26 mouse cellular contexts compared by ENCODE assay signal in the genomic region with DNA sequence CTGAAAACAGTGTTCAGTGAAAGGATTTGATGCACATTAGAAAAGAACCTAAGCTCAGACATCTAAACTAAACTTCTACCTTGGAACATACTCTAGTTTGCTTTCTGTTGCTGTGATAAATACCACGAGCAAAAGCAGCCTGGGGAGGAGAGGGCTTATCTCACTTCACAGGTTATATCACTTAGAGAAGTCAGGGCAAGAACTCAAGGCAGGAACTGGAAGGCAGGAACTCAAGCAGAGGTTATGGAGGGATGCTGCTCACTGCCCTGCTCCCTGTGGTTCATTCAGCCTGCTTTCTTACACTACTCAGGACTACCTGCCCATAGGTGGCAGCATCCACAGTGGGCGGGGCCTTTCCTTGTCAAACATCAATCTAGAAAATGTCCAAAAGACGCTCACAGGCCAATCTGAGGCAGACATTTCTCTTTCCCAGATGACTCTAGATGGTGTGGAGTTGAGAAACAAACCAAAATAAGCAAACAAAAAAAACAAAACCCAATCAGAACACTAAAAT.
DNase-seq lines count a peak whose midpoint lies in the region; ATAC-seq and TF ChIP-seq lines count a peak whose summit lies in the region.
"Had no signal": no experiment of that assay in that cellular context is flagged by ENCODE, and none has a peak within 500 bp of the region (broad histone marks: within the 10 kb centered on the region; RNA-seq: fewer than 3 reads in every experiment).

No protein-coding gene starts in this region.

- H3K4me2 ChIP-seq in midbrain, postnatal 0 days (ENCODE audit: low read depth, low read length, poor library complexity, severe bottlenecking), result no peak overlapping the region
- no peak overlapping the region for H3K4me2 ChIP-seq in midbrain, embryonic 16.5 days (ENCODE audit: low read length)
- no peak overlapping the region for H3K4me2 ChIP-seq in forebrain, embryonic 12.5 days
- H3K4me2 ChIP-seq: embryonic facial prominence, embryonic 12.5 days; embryonic facial prominence, embryonic 15.5 days; forebrain, embryonic 15.5 days; heart, embryonic 13.5 days; hindbrain, embryonic 14.5 days had no signal

- H3K9ac ChIP-seq in midbrain, postnatal 0 days (replicated peaks; ENCODE audit: low read length, poor library complexity, severe bottlenecking), result no peak overlapping the region
- H3K9ac ChIP-seq in midbrain, embryonic 16.5 days (ENCODE audit: low read depth, low read length), result no peak overlapping the region
- no peak overlapping the region for H3K9ac ChIP-seq in forebrain, embryonic 12.5 days
- H3K9ac ChIP-seq: embryonic facial prominence, embryonic 12.5 days; embryonic facial prominence, embryonic 15.5 days; forebrain, embryonic 15.5 days; heart, embryonic 13.5 days; hindbrain, embryonic 14.5 days had no signal

- no peak overlapping the region for H3K27ac ChIP-seq in midbrain, postnatal 0 days (ENCODE audit: low read depth, low read length)
- H3K27ac ChIP-seq in midbrain, embryonic 16.5 days (ENCODE audit: low read length), result no peak overlapping the region
- H3K27ac ChIP-seq in forebrain, embryonic 12.5 days, result no peak overlapping the region
- H3K27ac ChIP-seq: embryonic facial prominence, embryonic 12.5 days; embryonic facial prominence, embryonic 15.5 days; forebrain, embryonic 15.5 days; heart, adult 2 months; heart, embryonic 10.5 days; heart, embryonic 13.5 days; hindbrain, embryonic 14.5 days; hindbrain, postnatal 0 days had no signal

- no peak overlapping the region for H3K4me3 ChIP-seq in midbrain, postnatal 0 days (ENCODE audit: low read depth, low read length)
- H3K4me3 ChIP-seq in midbrain, embryonic 16.5 days (ENCODE audit: low read depth, low read length), result no peak overlapping the region
- no peak overlapping the region for H3K4me3 ChIP-seq in forebrain, embryonic 12.5 days (replicated peaks)
- H3K4me3 ChIP-seq: embryonic facial prominence, embryonic 12.5 days; embryonic facial prominence, embryonic 15.5 days; forebrain, embryonic 15.5 days; heart, adult 2 months; heart, embryonic 10.5 days; heart, embryonic 13.5 days had no signal

- no peaks in the 10 kb centered on the region for H3K4me1 ChIP-seq in midbrain, postnatal 0 days (ENCODE audit: insufficient read depth, low read length)
- no peaks in the 10 kb centered on the region for H3K4me1 ChIP-seq in midbrain, embryonic 16.5 days (ENCODE audit: control insufficient read depth, insufficient read depth, low read length)
- no peaks in the 10 kb centered on the region for H3K4me1 ChIP-seq in forebrain, embryonic 12.5 days
- H3K4me1 ChIP-seq: forebrain, embryonic 15.5 days had no signal

- no peak for DNase-seq in midbrain, postnatal 0 days (ENCODE audit: low spot score)
- DNase-seq in ES-CJ7 (ENCODE audit: low read depth, low spot score) (peak; percentile 65), ZHBTc4 (ENCODE audit: low read depth, low spot score) (peak; percentile 68)
- no peak for DNase-seq in cerebellum, adult 18-20 months
- no peak for DNase-seq in ovary, adult 18-20 months (ENCODE audit: low spot score)
- DNase-seq: adrenal gland, adult 2 months; adrenal gland, postnatal 14 days; cerebellum, adult 11-12 months; cerebellum, adult 9-10 months; cerebellum, postnatal 14 days; gastrocnemius, postnatal 25 days; heart, adult 2 months; heart, postnatal 14 days; heart, postnatal 4 days had no signal

- WGBS in midbrain, postnatal 0 days, result 79% methylated on average over 3 of the region's 3 CpGs
- 85% methylated on average over 3 of the region's 3 CpGs for WGBS in midbrain, embryonic 16.5 days
- WGBS in forebrain, embryonic 12.5 days, result 82% methylated on average over 3 of the region's 3 CpGs

- 0 out of 2 replicates have a peak, but pooled peaks have one; percentile 1 for TF ChIP-seq CTCF in midbrain, postnatal 0 days (IDR thresholded peaks at IDR 0.05)

- H3K27me3 ChIP-seq in midbrain, postnatal 0 days (ENCODE audit: insufficient read depth, low read length), result no peaks in the 10 kb centered on the region
- no peaks in the 10 kb centered on the region for H3K27me3 ChIP-seq in midbrain, embryonic 16.5 days (ENCODE audit: control insufficient read depth, insufficient read depth, low read depth, low read length)
- H3K27me3 ChIP-seq in forebrain, embryonic 12.5 days, result peaks cover 11% of the 10 kb centered on the region; the same call in 1 of the 2 replicates
- H3K27me3 ChIP-seq: embryonic facial prominence, embryonic 12.5 days; embryonic facial prominence, embryonic 15.5 days; forebrain, embryonic 15.5 days had no signal

- H3K36me3 ChIP-seq in midbrain, postnatal 0 days (ENCODE audit: insufficient read depth, low read length), result no peaks in the 10 kb centered on the region
- H3K36me3 ChIP-seq in midbrain, embryonic 16.5 days (ENCODE audit: control insufficient read depth, insufficient read depth, low read length), result no peaks in the 10 kb centered on the region
- no peaks in the 10 kb centered on the region for H3K36me3 ChIP-seq in forebrain, embryonic 12.5 days (replicated peaks)
- H3K36me3 ChIP-seq: embryonic facial prominence, embryonic 12.5 days; embryonic facial prominence, embryonic 15.5 days; forebrain, embryonic 15.5 days; heart, embryonic 10.5 days; heart, embryonic 13.5 days had no signal

- ATAC-seq in midbrain, postnatal 0 days (ENCODE audit: low FRiP score), result no peak
- no peak for ATAC-seq in midbrain, embryonic 16.5 days
- no peak for ATAC-seq in forebrain, embryonic 12.5 days (ENCODE audit: low FRiP score)
- ATAC-seq: CD4-positive, CD25-positive, alpha-beta regulatory T cell, adult 4 months; forebrain, embryonic 15.5 days; hindbrain, postnatal 0 days; inflammation-experienced regulatory T-cells, adult 6 months; intestine, embryonic 16.5 days had no signal

- H3K9me3 ChIP-seq in midbrain, postnatal 0 days (ENCODE audit: low read length), result no peaks in the 10 kb centered on the region
- no peaks in the 10 kb centered on the region for H3K9me3 ChIP-seq in midbrain, embryonic 16.5 days (replicated peaks; ENCODE audit: control insufficient read depth, low read length, poor library complexity, severe bottlenecking)
- H3K9me3 ChIP-seq in forebrain, embryonic 12.5 days, result no peaks in the 10 kb centered on the region
- H3K9me3 ChIP-seq: embryonic facial prominence, embryonic 12.5 days; embryonic facial prominence, embryonic 15.5 days; forebrain, embryonic 15.5 days; heart, embryonic 10.5 days; heart, embryonic 13.5 days had no signal

Comparison
In these comparisons a context has a peak if more than half of its experiments do, and no peak if none do; other contexts are left out.
1. DNase-seq: peak in ES-CJ7 (single experiment) and ZHBTc4 (single experiment); none in midbrain, postnatal 0 days (single experiment), cerebellum, adult 18-20 months (0 of 2) and ovary, adult 18-20 months (single experiment).